ENCODE assay signal across 8 mouse cellular contexts in the genomic region with DNA sequence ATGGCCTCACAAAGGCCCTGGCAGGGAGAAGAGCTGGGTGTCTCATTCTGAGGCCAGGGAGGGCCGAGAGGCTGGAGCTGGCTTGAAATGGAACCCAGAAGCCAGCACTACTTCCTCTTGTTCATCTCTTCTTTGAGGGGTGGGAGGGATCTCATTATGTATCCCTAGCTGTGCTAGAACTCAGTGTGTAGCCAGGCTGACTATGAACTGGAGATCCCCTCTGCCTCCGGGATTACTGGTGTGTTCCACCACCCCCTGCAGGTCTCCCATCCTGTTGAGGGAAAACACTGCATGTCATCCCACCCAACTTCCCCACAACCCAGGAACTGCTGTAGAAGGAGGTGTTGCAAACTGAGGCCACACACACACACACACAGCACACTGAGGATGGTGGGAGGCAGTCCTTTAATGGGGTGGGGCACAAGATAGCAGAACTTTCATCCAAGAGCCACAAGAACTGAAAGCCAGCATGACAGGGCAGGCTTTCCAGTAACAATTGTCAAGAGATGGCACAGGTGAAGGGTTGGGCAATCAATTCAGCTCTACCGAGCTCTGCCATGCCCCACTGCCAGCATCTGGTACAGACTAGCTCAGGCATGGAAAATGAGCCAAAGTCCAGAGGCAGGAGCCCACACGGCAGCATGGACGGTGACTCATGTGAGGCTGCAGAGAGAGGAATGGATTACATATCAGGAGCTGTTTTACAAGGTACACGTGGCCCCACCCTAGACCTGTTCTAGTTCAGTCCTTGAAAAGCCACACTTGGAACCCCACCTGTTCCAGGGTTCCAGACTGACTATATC. TPM values are rescaled to one million over a fixed set of nuclear protein-coding genes. Genes with fewer than 3 reads are reported as not detected.
DNase-seq lines count a peak whose midpoint lies in the region; ATAC-seq lines count a peak whose summit lies in the region.

No protein-coding gene starts in this region.

- peak; percentile 46 to 49 for DNase-seq in adrenal gland, postnatal 36 days
- DNase-seq in adrenal gland, postnatal 25 days, result no peak
- peak; percentile 51 for DNase-seq in 3134 (ENCODE audit: extremely low read depth, insufficient read length, low spot score)
- no peak for DNase-seq in c-Kit-positive CD71-positive TER-119-positive erythroid progenitor cells, embryonic 14.5 days (ENCODE audit: low spot score)
- no peak for DNase-seq in spleen, postnatal 4 days (ENCODE audit: low spot score in 2 of 2)

- H3K9me3 ChIP-seq in embryonic facial prominence, embryonic 12.5 days, result no peaks in the 10 kb centered on the region
- H3K9me3 ChIP-seq in intestine, embryonic 16.5 days (ENCODE audit: control insufficient read depth, low read length), result no peaks in the 10 kb centered on the region

- peaks cover 44% of the 10 kb centered on the region for H3K79me2 ChIP-seq in macrophage (ENCODE audit: inconsistent target)

- no peaks in the 10 kb centered on the region for H3K27me3 ChIP-seq in embryonic facial prominence, embryonic 12.5 days
- H3K27me3 ChIP-seq in intestine, embryonic 16.5 days (replicated peaks; ENCODE audit: control insufficient read depth, insufficient read depth, low read length), result no peaks in the 10 kb centered on the region

- H3K4me2 ChIP-seq in embryonic facial prominence, embryonic 12.5 days (replicated peaks), result peak overlapping the region; percentile 95
- peak overlapping the region; percentile 87 for H3K4me2 ChIP-seq in intestine, embryonic 16.5 days (ENCODE audit: low read depth, low read length)

- H3K4me3 ChIP-seq in embryonic facial prominence, embryonic 12.5 days, result peak overlapping the region; percentile 62
- peak overlapping the region; percentile 80 for H3K4me3 ChIP-seq in intestine, embryonic 16.5 days (ENCODE audit: low read length)
- H3K4me3 ChIP-seq in macrophage (ENCODE audit: inconsistent target), result no peak overlapping the region

- peak overlapping the region; percentile 84 for H3K27ac ChIP-seq in embryonic facial prominence, embryonic 12.5 days
- peak overlapping the region; percentile 97 for H3K27ac ChIP-seq in intestine, embryonic 16.5 days (ENCODE audit: low read length)
- H3K27ac ChIP-seq in macrophage, result peak overlapping the region; percentile 63

- H3K36me3 ChIP-seq in embryonic facial prominence, embryonic 12.5 days, result peaks cover 44% of the 10 kb centered on the region
- peaks cover 9% of the 10 kb centered on the region for H3K36me3 ChIP-seq in intestine, embryonic 16.5 days (ENCODE audit: control insufficient read depth, insufficient read depth, low read length)
- peaks cover 32% of the 10 kb centered on the region for H3K36me3 ChIP-seq in macrophage (ENCODE audit: inconsistent target)

- peak; percentile 57 for ATAC-seq in embryonic facial prominence, embryonic 12.5 days (ENCODE audit: insufficient number of reproducible peaks, insufficient read depth, low FRiP score, low TSS enrichment)
- ATAC-seq in intestine, embryonic 16.5 days, result peak; percentile 79

- peak overlapping the region; percentile 70 for H3K9ac ChIP-seq in embryonic facial prominence, embryonic 12.5 days
- H3K9ac ChIP-seq in intestine, embryonic 16.5 days (ENCODE audit: low read depth, low read length), result peak overlapping the region; percentile 57

- H3K4me1 ChIP-seq in embryonic facial prominence, embryonic 12.5 days, result peaks cover 11% of the 10 kb centered on the region; the same call in 1 of the 2 replicates
- peaks cover 19% of the 10 kb centered on the region for H3K4me1 ChIP-seq in intestine, embryonic 16.5 days (ENCODE audit: control insufficient read depth, insufficient read depth, low read length)

- 61% methylated on average over 6 of the region's 6 CpGs for WGBS in embryonic facial prominence, embryonic 12.5 days
- 40% methylated on average over 6 of the region's 6 CpGs for WGBS in intestine, embryonic 16.5 days
- 52% methylated on average over 6 of the region's 6 CpGs for WGBS in macrophage (ENCODE audit: missing documents)

RNA-seq across cellular contexts. Expression of gene BC029722, which starts 0.4 kb away (rescaled TPM):
- 100 to 1,000 TPM; 185 to 198 TPM for total RNA-seq in adrenal gland, postnatal 36 days (2021)
- 159 and 181 TPM in 2 replicates for total RNA-seq in adrenal gland, postnatal 25 days (2021)
- polyA plus RNA-seq in embryonic facial prominence, embryonic 12.5 days (2016; fragmentation: Nextera tagmentation; extraction: Ambion mirVana), result 12.9 and 13.4 TPM in 2 replicates
- 27.4 and 30.0 TPM in 2 replicates for polyA plus RNA-seq in intestine, embryonic 16.5 days (2015; fragmentation: Nextera tagmentation; extraction: Ambion mirVana)
- total RNA-seq in macrophage (2018; cell fraction: chromatin; rRNA removed), result 10 to 100 TPM in 6 of 26 experiments, 1 to 10 TPM in 20; 3.0 to 11.8 (median 6.5) TPM
- total RNA-seq in macrophage (2018; cell fraction: cytosol; rRNA removed), result 10 to 100 TPM; 25.4 to 50.4 (median 34.5) TPM
- total RNA-seq in macrophage (2018; cell fraction: nucleus; rRNA removed), result 10 to 100 TPM in 21 of 26 experiments, 1 to 10 TPM in 5; 5.7 to 24.6 (median 12.9) TPM
- polyA plus RNA-seq in macrophage (2018), result 37.9 to 45.5 TPM (median 39.4 TPM) in 3 replicates

RNA-seq across cellular contexts. Expression of gene Eif6, which starts 7.1 kb away (rescaled TPM):
- 100 to 1,000 TPM; 158 to 163 TPM for total RNA-seq in adrenal gland, postnatal 36 days (2021)
- total RNA-seq in adrenal gland, postnatal 25 days (2021), result 112 and 131 TPM in 2 replicates
- polyA plus RNA-seq in embryonic facial prominence, embryonic 12.5 days (2016; fragmentation: Nextera tagmentation; extraction: Ambion mirVana), result 185 and 188 TPM in 2 replicates
- 279 and 287 TPM in 2 replicates for polyA plus RNA-seq in intestine, embryonic 16.5 days (2015; fragmentation: Nextera tagmentation; extraction: Ambion mirVana)
- 100 to 1,000 TPM in 3 of 26 experiments, 10 to 100 TPM in 23; 31.2 to 111 (median 48.3) TPM for total RNA-seq in macrophage (2018; cell fraction: chromatin; rRNA removed)
- 100 to 1,000 TPM in 2 of 26 experiments, 10 to 100 TPM in 24; 50.1 to 116 (median 70.6) TPM for total RNA-seq in macrophage (2018; cell fraction: cytosol; rRNA removed)
- 100 to 1,000 TPM in 1 of 26 experiments, 10 to 100 TPM in 25; 38.4 to 103 (median 54.6) TPM for total RNA-seq in macrophage (2018; cell fraction: nucleus; rRNA removed)
- 20.9 to 79.0 TPM (median 44.6 TPM) in 3 replicates for polyA plus RNA-seq in macrophage (2018)

RNA-seq across cellular contexts. Expression of gene Fam83c, which starts 15.0 kb away (rescaled TPM):
- total RNA-seq in adrenal gland, postnatal 36 days (2021), result not detected
- 0.06 TPM in 1 of 2 replicates, not detected in the other for total RNA-seq in adrenal gland, postnatal 25 days (2021)
- polyA plus RNA-seq in embryonic facial prominence, embryonic 12.5 days (2016; fragmentation: Nextera tagmentation; extraction: Ambion mirVana), result 0.36 and 0.38 TPM in 2 replicates
- 0.33 and 0.35 TPM in 2 replicates for polyA plus RNA-seq in intestine, embryonic 16.5 days (2015; fragmentation: Nextera tagmentation; extraction: Ambion mirVana)
- not detected for total RNA-seq in macrophage (2018; cell fraction: chromatin; rRNA removed)
- not detected for total RNA-seq in macrophage (2018; cell fraction: cytosol; rRNA removed)
- total RNA-seq in macrophage (2018; cell fraction: nucleus; rRNA removed), result not detected
- polyA plus RNA-seq in macrophage (2018), result not detected in 3 replicates

RNA-seq across cellular contexts. Expression of gene Mmp24, which starts 44.5 kb away (rescaled TPM):
- total RNA-seq in adrenal gland, postnatal 36 days (2021), result 1 to 10 TPM; 1.4 to 1.7 TPM
- 1.9 and 2.3 TPM in 2 replicates for total RNA-seq in adrenal gland, postnatal 25 days (2021)
- 0.61 and 1.1 TPM in 2 replicates for polyA plus RNA-seq in embryonic facial prominence, embryonic 12.5 days (2016; fragmentation: Nextera tagmentation; extraction: Ambion mirVana)
- 0.18 and 0.21 TPM in 2 replicates for polyA plus RNA-seq in intestine, embryonic 16.5 days (2015; fragmentation: Nextera tagmentation; extraction: Ambion mirVana)
- total RNA-seq in macrophage (2018; cell fraction: chromatin; rRNA removed), result not detected
- under 1 TPM in 18 of 26 experiments, not detected in 8; 0.03 to 0.06 (median 0.04) TPM for total RNA-seq in macrophage (2018; cell fraction: cytosol; rRNA removed)
- total RNA-seq in macrophage (2018; cell fraction: nucleus; rRNA removed), result not detected
- polyA plus RNA-seq in macrophage (2018), result 0.04 TPM in 1 of 3 replicates, not detected in the others

Comparison
In these comparisons a context has a peak if more than half of its experiments do, and no peak if none do; other contexts are left out.
1. DNase-seq: peak in adrenal gland, postnatal 36 days (2 of 2) and 3134 (single experiment); none in adrenal gland, postnatal 25 days (single experiment), c-Kit-positive CD71-positive TER-119-positive erythroid progenitor cells, embryonic 14.5 days (single experiment) and spleen, postnatal 4 days (0 of 2).
2. Peak in every context shown above with its lines, with median percentiles within 50 percentile points of each other: H3K27ac ChIP-seq.